ENCODE assay signal across 12 mouse cellular contexts in the genomic region with DNA sequence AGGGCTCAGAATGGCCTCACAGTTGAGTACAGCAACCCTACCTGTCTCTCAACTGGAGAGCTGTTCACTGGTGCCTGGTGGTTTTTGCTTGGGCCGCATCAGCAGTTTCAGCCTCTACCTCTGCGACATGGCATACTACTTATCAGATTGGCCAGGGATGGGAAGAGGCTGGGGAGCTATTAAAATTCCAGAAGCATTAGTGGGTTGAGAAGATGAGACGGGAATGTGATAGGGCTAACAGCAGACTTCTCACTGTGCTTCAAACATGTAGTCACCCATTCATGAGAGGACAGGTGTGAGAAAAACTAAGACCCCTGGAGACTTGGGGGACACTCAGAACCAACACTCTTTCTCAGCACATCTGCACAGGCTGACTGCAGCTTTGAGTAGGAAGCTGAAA. TPM values are rescaled to one million over a fixed set of nuclear protein-coding genes. Genes with fewer than 3 reads are reported as not detected.
DNase-seq lines count a peak whose midpoint lies in the region; ATAC-seq and TF ChIP-seq lines count a peak whose summit lies in the region.
"Had no signal": no experiment of that assay in that cellular context is flagged by ENCODE, and none has a peak within 500 bp of the region (broad histone marks: within the 10 kb centered on the region; RNA-seq: fewer than 3 reads in every experiment).

No protein-coding gene starts in this region.

- no peak overlapping the region for H3K4me2 ChIP-seq in intestine, embryonic 16.5 days (ENCODE audit: low read depth, low read length)
- no peak overlapping the region for H3K4me2 ChIP-seq in intestine, postnatal 0 days (replicated peaks; ENCODE audit: low read depth)
- no peak overlapping the region for H3K4me2 ChIP-seq in midbrain, embryonic 13.5 days (replicated peaks)
- no peak overlapping the region for H3K4me2 ChIP-seq in midbrain, postnatal 0 days (ENCODE audit: low read depth, low read length, poor library complexity, severe bottlenecking)
- H3K4me2 ChIP-seq in embryonic facial prominence, embryonic 15.5 days (replicated peaks), result no peak overlapping the region
- H3K4me2 ChIP-seq: hindbrain, embryonic 15.5 days; liver, embryonic 15.5 days had no signal

- intact Hi-C loops in heart, adult 2 months (cut with DNase I), result loop anchor here (10.0 kb wide), 1 partner anchor 305 kb away; no protein-coding TSS in a partner anchor

- no peaks in the 10 kb centered on the region for H3K79me2 ChIP-seq in heart, adult 2 months (replicated peaks; ENCODE audit: control insufficient read depth, insufficient read depth, low read length)

- H3K4me3 ChIP-seq in heart, adult 2 months, result no peak overlapping the region
- H3K4me3 ChIP-seq in heart, embryonic 10.5 days, result no peak overlapping the region
- no peak overlapping the region for H3K4me3 ChIP-seq in intestine, embryonic 16.5 days (ENCODE audit: low read length)
- H3K4me3 ChIP-seq in intestine, postnatal 0 days (ENCODE audit: low read depth, low read length), result no peak overlapping the region
- no peak overlapping the region for H3K4me3 ChIP-seq in midbrain, embryonic 13.5 days (replicated peaks)
- H3K4me3 ChIP-seq in midbrain, postnatal 0 days (ENCODE audit: low read depth, low read length), result no peak overlapping the region
- no peak overlapping the region for H3K4me3 ChIP-seq in embryonic facial prominence, embryonic 15.5 days (replicated peaks)
- H3K4me3 ChIP-seq: hindbrain, embryonic 15.5 days; liver, embryonic 15.5 days; megakaryocyte, embryonic 14.5 days had no signal

- ATAC-seq in intestine, embryonic 16.5 days, result peak; percentile 22
- no peak for ATAC-seq in intestine, postnatal 0 days
- ATAC-seq in midbrain, embryonic 13.5 days, result no peak
- no peak for ATAC-seq in midbrain, postnatal 0 days (ENCODE audit: low FRiP score)
- ATAC-seq in embryonic facial prominence, embryonic 15.5 days (ENCODE audit: insufficient number of reproducible peaks, low FRiP score, low TSS enrichment, low read depth), result no peak

- TF ChIP-seq POLR2A in heart, adult 2 months (IDR thresholded peaks at IDR 0.05; ENCODE audit: insufficient read depth, low read depth, low read length), result no peak

- 31% methylated on average over 3 of the region's 3 CpGs for WGBS in heart, adult 2 months
- WGBS in heart, embryonic 10.5 days, result 34% methylated on average over 3 of the region's 3 CpGs
- 47% methylated on average over 3 of the region's 3 CpGs for WGBS in intestine, embryonic 16.5 days
- WGBS in intestine, postnatal 0 days, result 36% methylated on average over 3 of the region's 3 CpGs
- 75% methylated on average over 3 of the region's 3 CpGs for WGBS in midbrain, embryonic 13.5 days
- WGBS in midbrain, postnatal 0 days, result 66% methylated on average over 3 of the region's 3 CpGs
- 45% methylated on average over 3 of the region's 3 CpGs for WGBS in embryonic facial prominence, embryonic 15.5 days

- no peak for TF ChIP-seq CTCF in heart, adult 2 months (IDR thresholded peaks at IDR 0.05)
- TF ChIP-seq CTCF in intestine, postnatal 0 days (IDR thresholded peaks at IDR 0.05; ENCODE audit: low read depth), result no peak
- TF ChIP-seq CTCF in midbrain, postnatal 0 days (IDR thresholded peaks at IDR 0.05), result no peak

- TF ChIP-seq EP300 in heart, adult 2 months (IDR thresholded peaks at IDR 0.05; ENCODE audit: insufficient read depth, low read depth, low read length), result no peak

- no peak for DNase-seq in heart, adult 2 months
- DNase-seq in heart, embryonic 10.5 days (ENCODE audit: low spot score), result no peak
- DNase-seq in midbrain, postnatal 0 days (ENCODE audit: low spot score), result no peak
- DNase-seq: layer of hippocampus, postnatal 36 days; right cerebral cortex, postnatal 25 days had no signal

- no peak overlapping the region for H3K9ac ChIP-seq in heart, adult 2 months (ENCODE audit: low read depth, low read length)
- 0 out of 2 replicates have a peak overlapping the region, but pooled peaks have one; percentile 11 for H3K9ac ChIP-seq in intestine, embryonic 16.5 days (ENCODE audit: low read depth, low read length)
- no peak overlapping the region for H3K9ac ChIP-seq in intestine, postnatal 0 days (ENCODE audit: low read depth, low read length)
- no peak overlapping the region for H3K9ac ChIP-seq in midbrain, embryonic 13.5 days (replicated peaks)
- no peak overlapping the region for H3K9ac ChIP-seq in midbrain, postnatal 0 days (replicated peaks; ENCODE audit: low read length, poor library complexity, severe bottlenecking)
- no peak overlapping the region for H3K9ac ChIP-seq in embryonic facial prominence, embryonic 15.5 days
- H3K9ac ChIP-seq: hindbrain, embryonic 15.5 days; liver, embryonic 15.5 days had no signal

- H3K36me3 ChIP-seq in heart, adult 2 months (ENCODE audit: control insufficient read depth, insufficient read depth, low read length), result peaks cover 6% of the 10 kb centered on the region
- H3K36me3 ChIP-seq in heart, embryonic 10.5 days, result no peaks in the 10 kb centered on the region
- H3K36me3 ChIP-seq in intestine, embryonic 16.5 days (ENCODE audit: control insufficient read depth, insufficient read depth, low read length), result no peaks in the 10 kb centered on the region
- H3K36me3 ChIP-seq in intestine, postnatal 0 days (ENCODE audit: control insufficient read depth, insufficient read depth), result no peaks in the 10 kb centered on the region
- H3K36me3 ChIP-seq in midbrain, embryonic 13.5 days, result no peaks in the 10 kb centered on the region
- H3K36me3 ChIP-seq in midbrain, postnatal 0 days (ENCODE audit: insufficient read depth, low read length), result no peaks in the 10 kb centered on the region
- no peaks in the 10 kb centered on the region for H3K36me3 ChIP-seq in embryonic facial prominence, embryonic 15.5 days
- H3K36me3 ChIP-seq: hindbrain, embryonic 15.5 days; liver, embryonic 15.5 days had no signal

- H3K4me1 ChIP-seq in heart, adult 2 months (ENCODE audit: control insufficient read depth, insufficient read depth, low read length), result peaks cover 38% of the 10 kb centered on the region
- peaks cover 63% of the 10 kb centered on the region for H3K4me1 ChIP-seq in heart, embryonic 10.5 days
- peaks cover 43% of the 10 kb centered on the region for H3K4me1 ChIP-seq in intestine, embryonic 16.5 days (ENCODE audit: control insufficient read depth, insufficient read depth, low read length)
- no peaks in the 10 kb centered on the region for H3K4me1 ChIP-seq in intestine, postnatal 0 days (replicated peaks; ENCODE audit: control insufficient read depth, insufficient read depth, low read length)
- H3K4me1 ChIP-seq in midbrain, embryonic 13.5 days (replicated peaks), result peaks cover 67% of the 10 kb centered on the region
- peaks cover 18% of the 10 kb centered on the region; the same call in 1 of the 2 replicates for H3K4me1 ChIP-seq in midbrain, postnatal 0 days (ENCODE audit: insufficient read depth, low read length)
- peaks cover 50% of the 10 kb centered on the region for H3K4me1 ChIP-seq in embryonic facial prominence, embryonic 15.5 days

- peak overlapping the region; percentile 50; the same call in 1 of the 2 replicates for H3K27ac ChIP-seq in heart, adult 2 months
- H3K27ac ChIP-seq in heart, embryonic 10.5 days, result no peak overlapping the region
- no peak overlapping the region for H3K27ac ChIP-seq in intestine, embryonic 16.5 days (ENCODE audit: low read length)
- H3K27ac ChIP-seq in intestine, postnatal 0 days (ENCODE audit: low read depth, low read length), result no peak overlapping the region
- peak overlapping the region; percentile 37; the same call in 1 of the 2 replicates for H3K27ac ChIP-seq in midbrain, embryonic 13.5 days
- H3K27ac ChIP-seq in midbrain, postnatal 0 days (ENCODE audit: low read depth, low read length), result no peak overlapping the region
- H3K27ac ChIP-seq in embryonic facial prominence, embryonic 15.5 days (replicated peaks), result 0 out of 2 replicates have a peak overlapping the region, but pooled peaks have one; percentile 5

- H3K27me3 ChIP-seq in heart, adult 2 months (ENCODE audit: control insufficient read depth, insufficient read depth, low read length), result no peaks in the 10 kb centered on the region
- no peaks in the 10 kb centered on the region for H3K27me3 ChIP-seq in heart, embryonic 10.5 days (ENCODE audit: insufficient read depth, poor library complexity, severe bottlenecking)
- no peaks in the 10 kb centered on the region for H3K27me3 ChIP-seq in intestine, embryonic 16.5 days (replicated peaks; ENCODE audit: control insufficient read depth, insufficient read depth, low read length)
- no peaks in the 10 kb centered on the region for H3K27me3 ChIP-seq in intestine, postnatal 0 days (replicated peaks; ENCODE audit: control insufficient read depth, insufficient read depth, low read length)
- no peaks in the 10 kb centered on the region for H3K27me3 ChIP-seq in midbrain, embryonic 13.5 days
- H3K27me3 ChIP-seq in midbrain, postnatal 0 days (ENCODE audit: insufficient read depth, low read length), result no peaks in the 10 kb centered on the region
- no peaks in the 10 kb centered on the region for H3K27me3 ChIP-seq in embryonic facial prominence, embryonic 15.5 days
- H3K27me3 ChIP-seq: hindbrain, embryonic 15.5 days; liver, embryonic 15.5 days; megakaryocyte, embryonic 14.5 days had no signal

- H3K9me3 ChIP-seq in heart, embryonic 10.5 days, result no peaks in the 10 kb centered on the region
- H3K9me3 ChIP-seq in intestine, embryonic 16.5 days (ENCODE audit: control insufficient read depth, low read length), result no peaks in the 10 kb centered on the region
- no peaks in the 10 kb centered on the region for H3K9me3 ChIP-seq in intestine, postnatal 0 days (ENCODE audit: control insufficient read depth)
- H3K9me3 ChIP-seq in midbrain, embryonic 13.5 days, result no peaks in the 10 kb centered on the region
- H3K9me3 ChIP-seq in midbrain, postnatal 0 days (ENCODE audit: low read length), result no peaks in the 10 kb centered on the region
- no peaks in the 10 kb centered on the region for H3K9me3 ChIP-seq in embryonic facial prominence, embryonic 15.5 days (replicated peaks)
- H3K9me3 ChIP-seq: hindbrain, embryonic 15.5 days; liver, embryonic 15.5 days; megakaryocyte, embryonic 14.5 days had no signal

RNA-seq across cellular contexts. Expression of gene Hpcal1, which starts 59.1 kb away (rescaled TPM):
- 10 to 100 TPM; 16.3 to 21.5 TPM for total RNA-seq in heart, adult 2 months (2021)
- polyA plus RNA-seq in heart, adult 2 months (2012; rRNA removed), result 37.9 and 41.9 TPM in 2 replicates
- 18.4 and 25.4 TPM in 2 replicates for polyA plus RNA-seq in heart, embryonic 10.5 days (2016; fragmentation: Nextera tagmentation; extraction: Ambion mirVana)
- 48.7 and 50.3 TPM in 2 replicates for polyA plus RNA-seq in intestine, embryonic 16.5 days (2015; fragmentation: Nextera tagmentation; extraction: Ambion mirVana)
- polyA plus RNA-seq in intestine, postnatal 0 days (2015; fragmentation: Nextera tagmentation; extraction: Ambion mirVana), result 32.3 and 35.4 TPM in 2 replicates
- polyA plus RNA-seq in midbrain, embryonic 13.5 days (2015; fragmentation: Nextera tagmentation; extraction: Ambion mirVana), result 50.7 and 55.3 TPM in 2 replicates
- total RNA-seq in midbrain, postnatal 0 days (2014; rRNA removed), result 75.0 and 94.0 TPM in 2 replicates
- 139 and 149 TPM in 2 replicates for polyA plus RNA-seq in midbrain, postnatal 0 days (2015; fragmentation: Nextera tagmentation; extraction: Ambion mirVana)
- 57.2 and 60.5 TPM in 2 replicates for polyA plus RNA-seq in embryonic facial prominence, embryonic 15.5 days (2015; fragmentation: Nextera tagmentation; extraction: Ambion mirVana)

Comparison
In these comparisons a context has a peak if more than half of its experiments do, and no peak if none do; other contexts are left out.
1. H3K27ac ChIP-seq: peak in heart, adult 2 months (single experiment), midbrain, embryonic 13.5 days (single experiment) and embryonic facial prominence, embryonic 15.5 days (single experiment); none in heart, embryonic 10.5 days (single experiment), intestine, embryonic 16.5 days (single experiment), intestine, postnatal 0 days (single experiment) and midbrain, postnatal 0 days (single experiment).